Mouse (Mus musculus): ENCODE data around the gene Casp9. TPM values are rescaled to one million over a fixed set of nuclear protein-coding genes. Genes with fewer than 3 reads are reported as not detected.

Casp9 gene
- polyA plus RNA-seq, 1 experiment from 2014 or later, result 21.7 TPM

GRCm38 (mm10) chr4:141797545-141797944, 4.1 kb downstream of the Casp9 start:
- Histone ChIP-seq H3K36me3 (ENCODE audit: control insufficient read depth, insufficient read depth, low read length) (peaks cover 4% of the 10 kb centered on the region; the same call in 1 of the 2 replicates), H3K27me3 (ENCODE audit: control insufficient read depth, insufficient read depth, low read length) (no peaks in the 10 kb centered on the region), H3K27ac (ENCODE audit: low read depth, low read length) (no peak overlapping the region), H3K4me3 (ENCODE audit: low read depth, low read length) (no peak overlapping the region), H3K9ac (ENCODE audit: low read length) (no peak overlapping the region), H3K4me1 (ENCODE audit: control insufficient read depth, insufficient read depth, low read length) (peaks cover 5% of the 10 kb centered on the region; the same call in 1 of the 2 replicates), H3K9me3 (ENCODE audit: control insufficient read depth, low read length) (no peaks in the 10 kb centered on the region), H3K4me2 (ENCODE audit: low read depth) (no peak overlapping the region)
- WGBS, result 92% methylated on average over 5 of the region's 5 CpGs
- ATAC-seq (ENCODE audit: insufficient read depth, low FRiP score, low TSS enrichment) (no peak), DNase-seq (ENCODE audit: low spot score) (no peak)

DNA sequence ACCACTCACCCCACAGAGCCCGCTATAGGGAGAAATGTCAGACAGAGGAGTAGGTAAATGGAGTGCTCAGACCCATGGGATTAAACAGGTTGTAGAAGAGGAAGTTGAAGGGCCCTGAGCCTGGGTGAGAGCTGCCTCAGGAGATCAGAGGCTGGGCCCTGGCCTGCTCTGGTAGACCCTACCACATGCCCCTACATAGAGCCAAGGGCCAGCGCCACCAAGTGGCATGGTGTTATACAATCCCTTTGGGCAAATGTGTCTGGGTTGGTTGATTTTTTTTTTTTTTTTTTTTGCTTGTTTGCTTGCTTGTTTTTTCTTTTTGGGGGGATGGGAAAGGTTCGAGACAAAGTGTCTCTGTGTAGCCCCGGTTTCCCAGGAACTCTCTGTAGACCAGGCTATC, 10.7 kb downstream of the Casp9 start:
- Histone ChIP-seq H3K27me3 (ENCODE audit: control insufficient read depth, insufficient read depth, low read length) (no peaks in the 10 kb centered on the region), H3K27ac (ENCODE audit: low read depth, low read length) (no peak overlapping the region), H3K4me1 (ENCODE audit: control insufficient read depth, insufficient read depth, low read length) (no peaks in the 10 kb centered on the region), H3K4me3 (ENCODE audit: low read depth, low read length) (no peak overlapping the region), H3K36me3 (ENCODE audit: control insufficient read depth, insufficient read depth, low read length) (peaks cover 3% of the 10 kb centered on the region; the same call in 1 of the 2 replicates), H3K9me3 (ENCODE audit: control insufficient read depth, low read length) (no peaks in the 10 kb centered on the region), H3K9ac (ENCODE audit: low read length) (no peak overlapping the region), H3K4me2 (ENCODE audit: low read depth) (no peak overlapping the region)
- 92% methylated on average over 4 of the region's 4 CpGs for WGBS
- ATAC-seq (ENCODE audit: insufficient read depth, low FRiP score, low TSS enrichment) (no peak), DNase-seq (ENCODE audit: low spot score) (no peak)

DNA sequence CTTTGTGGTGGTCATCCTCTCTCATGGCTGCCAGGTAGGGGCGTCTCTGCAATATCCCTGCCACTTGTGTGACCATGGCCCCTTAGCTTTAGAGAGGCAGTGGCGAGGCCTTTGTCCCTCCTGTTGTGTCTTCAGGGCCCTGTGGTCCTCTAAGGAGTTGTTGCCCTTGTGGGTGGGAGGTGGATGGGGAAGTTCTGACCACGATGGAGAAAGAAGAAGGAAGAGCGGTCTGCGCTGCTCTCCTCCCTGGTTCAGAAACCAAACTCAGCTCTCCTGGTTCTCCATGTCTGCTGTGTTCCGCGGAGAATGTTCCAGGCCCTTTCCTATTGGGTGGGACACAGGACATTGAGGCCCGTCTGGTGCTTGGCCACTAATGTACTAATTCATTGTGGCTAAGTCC, 12.5 kb downstream of the Casp9 start:
- peaks cover 7% of the 10 kb centered on the region for H3K36me3 ChIP-seq (ENCODE audit: control insufficient read depth, insufficient read depth, low read length)

DNA sequence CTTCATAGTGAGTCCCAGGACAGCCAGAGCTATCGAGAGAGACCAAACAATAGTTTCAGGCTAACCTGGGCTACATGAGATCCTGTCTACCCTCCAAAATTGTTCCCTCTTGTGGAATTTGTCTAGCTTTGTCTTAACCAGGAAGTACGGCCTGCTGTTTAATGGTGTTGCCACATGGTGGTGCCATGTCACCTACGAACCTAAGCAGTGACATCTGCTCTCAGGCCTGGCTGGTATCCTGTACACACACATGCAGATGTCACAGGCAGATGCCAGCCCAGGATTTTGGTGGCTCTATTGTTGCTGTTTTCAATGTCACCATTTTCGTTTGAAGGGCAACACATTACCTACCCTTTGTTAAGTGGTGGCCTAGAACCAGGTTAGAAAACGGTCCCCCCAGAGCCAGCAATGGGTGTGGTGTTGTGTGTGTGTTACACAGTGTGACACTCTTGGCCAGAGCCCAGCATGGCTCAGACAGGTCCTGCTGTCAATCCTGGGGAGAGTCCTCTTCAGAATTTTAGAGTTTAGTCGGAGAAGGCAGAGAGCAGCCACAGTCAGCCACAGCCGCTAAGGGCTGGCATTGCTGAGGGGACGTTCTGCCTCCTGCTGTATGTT, 16.5 kb downstream of the Casp9 start:
- Histone ChIP-seq H3K27me3 (ENCODE audit: control insufficient read depth, insufficient read depth, low read length) (no peaks in the 10 kb centered on the region), H3K9me3 (ENCODE audit: control insufficient read depth, low read length) (no peaks in the 10 kb centered on the region), H3K27ac (ENCODE audit: low read depth, low read length) (no peak overlapping the region), H3K4me2 (ENCODE audit: low read depth) (no peak overlapping the region), H3K4me1 (ENCODE audit: control insufficient read depth, insufficient read depth, low read length) (no peaks in the 10 kb centered on the region), H3K4me3 (ENCODE audit: low read depth, low read length) (no peak overlapping the region), H3K36me3 (ENCODE audit: control insufficient read depth, insufficient read depth, low read length) (peaks cover 13% of the 10 kb centered on the region), H3K9ac (ENCODE audit: low read length) (no peak overlapping the region)
- ATAC-seq (ENCODE audit: insufficient read depth, low FRiP score, low TSS enrichment) (peak; percentile 45; the same call in 1 of the 2 replicates), DNase-seq (ENCODE audit: low spot score) (peak; percentile 57)
- WGBS, result 85% methylated on average over 8 of the region's 8 CpGs

More for the DNA sequence above, 12.5 kb downstream of the Casp9 start:
- Histone ChIP-seq H3K27ac (ENCODE audit: low read depth, low read length) (no peak overlapping the region), H3K27me3 (ENCODE audit: control insufficient read depth, insufficient read depth, low read length) (no peaks in the 10 kb centered on the region), H3K9ac (ENCODE audit: low read length) (no peak overlapping the region), H3K9me3 (ENCODE audit: control insufficient read depth, low read length) (no peaks in the 10 kb centered on the region), H3K4me1 (ENCODE audit: control insufficient read depth, insufficient read depth, low read length) (no peaks in the 10 kb centered on the region), H3K4me2 (ENCODE audit: low read depth) (no peak overlapping the region), H3K4me3 (ENCODE audit: low read depth, low read length) (no peak overlapping the region)
- WGBS, result 91% methylated on average over 8 of the region's 8 CpGs
- no peak for ATAC-seq (ENCODE audit: insufficient read depth, low FRiP score, low TSS enrichment)
- no peak for DNase-seq (ENCODE audit: low spot score)

- no peaks in the 10 kb centered on the region for H3K4me1 ChIP-seq (ENCODE audit: control insufficient read depth, insufficient read depth, low read length)
- H3K27me3 ChIP-seq (ENCODE audit: control insufficient read depth, insufficient read depth, low read length), result no peaks in the 10 kb centered on the region
- H3K9me3 ChIP-seq (ENCODE audit: control insufficient read depth, low read length), result no peaks in the 10 kb centered on the region
- H3K36me3 ChIP-seq (ENCODE audit: control insufficient read depth, insufficient read depth, low read length), result peaks cover 13% of the 10 kb centered on the region
- no peak overlapping the region for H3K4me2 ChIP-seq (ENCODE audit: low read depth)
- DNase-seq (ENCODE audit: low spot score) (no peak), ATAC-seq (ENCODE audit: insufficient read depth, low FRiP score, low TSS enrichment) (no peak)
- 98% methylated on average over 2 of the region's 2 CpGs for WGBS
- H3K27ac ChIP-seq (ENCODE audit: low read depth, low read length), result no peak overlapping the region
- H3K9ac ChIP-seq (ENCODE audit: low read length), result no peak overlapping the region
- no peak overlapping the region for H3K4me3 ChIP-seq (ENCODE audit: low read depth, low read length)
These were observed 17.6 kb downstream of the Casp9 start for GRCm38 (mm10) chr4:141810975-141811374.

- ATAC-seq (ENCODE audit: insufficient read depth, low FRiP score, low TSS enrichment), result no peak
- Histone ChIP-seq H3K27me3 (ENCODE audit: control insufficient read depth, insufficient read depth, low read length) (no peaks in the 10 kb centered on the region), H3K36me3 (ENCODE audit: control insufficient read depth, insufficient read depth, low read length) (peaks cover 13% of the 10 kb centered on the region), H3K9me3 (ENCODE audit: control insufficient read depth, low read length) (no peaks in the 10 kb centered on the region), H3K4me3 (ENCODE audit: low read depth, low read length) (no peak overlapping the region), H3K9ac (ENCODE audit: low read length) (no peak overlapping the region), H3K4me2 (ENCODE audit: low read depth) (no peak overlapping the region), H3K27ac (ENCODE audit: low read depth, low read length) (no peak overlapping the region), H3K4me1 (ENCODE audit: control insufficient read depth, insufficient read depth, low read length) (no peaks in the 10 kb centered on the region)
- no peak for DNase-seq (ENCODE audit: low spot score)
- WGBS, result 97% methylated on average over 7 of the region's 7 CpGs
These were observed 18.0 kb downstream of the Casp9 start for GRCm38 (mm10) chr4:141811375-141811774.

GRCm38 (mm10) chr4:141816267-141816666, 22.9 kb downstream of the Casp9 start:
- Histone ChIP-seq H3K9ac (ENCODE audit: low read length) (no peak overlapping the region), H3K27me3 (ENCODE audit: control insufficient read depth, insufficient read depth, low read length) (no peaks in the 10 kb centered on the region), H3K4me3 (ENCODE audit: low read depth, low read length) (no peak overlapping the region), H3K4me1 (ENCODE audit: control insufficient read depth, insufficient read depth, low read length) (no peaks in the 10 kb centered on the region), H3K36me3 (ENCODE audit: control insufficient read depth, insufficient read depth, low read length) (peaks cover 6% of the 10 kb centered on the region), H3K4me2 (ENCODE audit: low read depth) (no peak overlapping the region), H3K27ac (ENCODE audit: low read depth, low read length) (no peak overlapping the region), H3K9me3 (ENCODE audit: control insufficient read depth, low read length) (no peaks in the 10 kb centered on the region)
- no peak for DNase-seq (ENCODE audit: low spot score)
- ATAC-seq (ENCODE audit: insufficient read depth, low FRiP score, low TSS enrichment), result no peak
- WGBS, result 91% methylated on average over 7 of the region's 7 CpGs

- H3K4me2 ChIP-seq (ENCODE audit: low read depth), result no peak overlapping the region
- H3K4me1 ChIP-seq (ENCODE audit: control insufficient read depth, insufficient read depth, low read length), result no peaks in the 10 kb centered on the region
- H3K27ac ChIP-seq (ENCODE audit: low read depth, low read length), result no peak overlapping the region
- ATAC-seq (ENCODE audit: insufficient read depth, low FRiP score, low TSS enrichment), result no peak
- no peak for DNase-seq (ENCODE audit: low spot score)
- no peak overlapping the region for H3K4me3 ChIP-seq (ENCODE audit: low read depth, low read length)
- no peaks in the 10 kb centered on the region for H3K9me3 ChIP-seq (ENCODE audit: control insufficient read depth, low read length)
- H3K27me3 ChIP-seq (ENCODE audit: control insufficient read depth, insufficient read depth, low read length), result no peaks in the 10 kb centered on the region
- WGBS, result 73% methylated on average over 14 of the region's 14 CpGs
- peaks cover 3% of the 10 kb centered on the region for H3K36me3 ChIP-seq (ENCODE audit: control insufficient read depth, insufficient read depth, low read length)
- no peak overlapping the region for H3K9ac ChIP-seq (ENCODE audit: low read length)
These were observed 23.6 kb downstream of the Casp9 start for GRCm38 (mm10) chr4:141816776-141817655.

DNA sequence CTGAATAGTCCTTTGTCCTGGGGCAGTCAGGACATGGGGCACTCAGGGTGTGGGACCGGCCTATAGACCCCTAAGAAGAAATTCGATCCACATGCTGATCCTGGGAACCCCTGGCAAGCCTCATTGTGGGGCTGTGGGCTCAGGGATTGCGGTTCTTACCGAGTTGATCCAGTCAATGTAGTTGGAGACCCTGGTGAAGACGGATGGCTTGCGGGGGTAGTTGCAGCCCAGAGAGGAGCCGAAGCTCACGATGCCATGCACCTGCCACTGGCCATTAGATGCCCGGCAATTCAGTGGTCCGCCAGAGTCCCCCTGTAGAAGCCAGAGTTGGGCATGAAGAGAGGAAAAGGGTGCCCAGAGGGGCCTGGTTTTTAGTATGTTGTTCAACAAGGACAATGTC, 24.3 kb downstream of the Casp9 start:
- DNase-seq (ENCODE audit: low spot score), result no peak
- whole genome bisulfite sequencing, result 68% methylated on average over 10 of the region's 10 CpGs
- ATAC-seq (ENCODE audit: insufficient read depth, low FRiP score, low TSS enrichment), result no peak

More for the DNA sequence above, 24.3 kb downstream of the Casp9 start:
- H3K4me3 ChIP-seq (ENCODE audit: low read depth, low read length), result no peak overlapping the region
- no peaks in the 10 kb centered on the region for H3K27me3 ChIP-seq (ENCODE audit: control insufficient read depth, insufficient read depth, low read length)
- H3K27ac ChIP-seq (ENCODE audit: low read depth, low read length), result no peak overlapping the region
- no peaks in the 10 kb centered on the region for H3K4me1 ChIP-seq (ENCODE audit: control insufficient read depth, insufficient read depth, low read length)
- H3K9me3 ChIP-seq (ENCODE audit: control insufficient read depth, low read length), result no peaks in the 10 kb centered on the region
- no peak overlapping the region for H3K9ac ChIP-seq (ENCODE audit: low read length)
- H3K36me3 ChIP-seq (ENCODE audit: control insufficient read depth, insufficient read depth, low read length), result no peaks in the 10 kb centered on the region; the same call in 1 of the 2 replicates
- H3K4me2 ChIP-seq (ENCODE audit: low read depth), result no peak overlapping the region
